Mouse (Mus musculus) right cerebral cortex, postnatal 14 days (tissue): ENCODE measurements around the gene Ntrk3.

ENCODE experiments used
- DNase-seq: peaks from one replicate; pipeline ENCODE4 v3.0.0; 2022

Gene Ntrk3

GRCm38 (mm10) chr7:78737614-78738210 is at the start of gene Ntrk3:
Gene Ntrk3 (minus strand): TSS chr7:78738012.
- DNase-seq: no peak

GRCm38 (mm10) chr7:78785906-78786305 is 48.1 kb upstream of the Ntrk3 start:
- DNase-seq: no peak

DNA sequence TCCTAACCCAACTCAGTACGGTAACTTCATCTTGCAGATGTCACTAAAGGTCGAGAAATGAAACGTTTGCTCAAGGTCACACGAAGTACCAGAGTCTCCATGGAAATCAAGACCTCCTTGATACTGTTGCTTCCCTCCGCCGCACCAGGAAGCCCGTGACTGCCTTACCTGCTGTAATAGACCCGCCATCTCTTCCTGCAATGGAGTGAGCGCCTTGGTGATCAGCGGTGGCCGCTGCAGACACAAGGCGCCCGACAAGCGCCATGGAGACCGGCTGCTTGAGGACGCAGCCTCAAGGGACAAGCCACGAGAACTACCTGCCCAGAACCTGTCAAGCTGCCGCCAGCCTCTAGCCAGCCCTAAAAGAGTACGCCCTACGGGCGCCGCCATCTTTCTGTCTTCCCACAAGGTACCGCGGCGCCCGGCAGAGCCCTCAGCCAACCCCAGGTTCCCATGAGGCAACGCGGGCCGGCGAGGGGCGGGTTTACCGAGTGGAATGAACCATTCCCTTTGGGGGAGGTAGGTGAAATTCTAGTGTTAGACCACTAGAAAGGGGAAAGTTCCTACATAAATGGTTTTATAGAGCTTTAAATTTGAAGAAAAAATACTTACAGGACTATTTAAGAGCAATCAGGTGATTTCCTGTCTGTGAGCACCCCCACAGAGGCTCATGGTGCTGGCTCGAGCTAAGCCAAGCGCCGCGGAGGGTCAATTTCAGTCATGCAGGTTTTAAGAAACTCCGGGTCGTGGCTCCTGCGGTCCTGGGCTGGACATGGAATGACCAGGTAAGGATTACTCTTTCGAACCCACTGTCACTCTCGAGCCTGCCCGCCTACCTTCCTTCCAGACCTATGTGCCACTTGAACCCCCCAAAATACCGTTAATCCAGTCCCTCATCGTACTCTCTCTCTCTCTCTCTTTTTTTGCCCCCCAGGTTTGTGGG is 45.1 kb upstream of the Ntrk3 start, which contains the start of the genes Mrps11 and Mrpl46:
Gene Mrps11 (plus strand): TSS at position 481 of the 943 bp plus-strand sequence.
Gene Mrpl46 (minus strand): TSS at position 893 of the 943 bp plus-strand sequence.
- peak; percentile 90 for DNase-seq

GRCm38 (mm10) chr7:78778741-78779140 is 40.9 kb upstream of the Ntrk3 start:
- DNase-seq: no peak

DNA sequence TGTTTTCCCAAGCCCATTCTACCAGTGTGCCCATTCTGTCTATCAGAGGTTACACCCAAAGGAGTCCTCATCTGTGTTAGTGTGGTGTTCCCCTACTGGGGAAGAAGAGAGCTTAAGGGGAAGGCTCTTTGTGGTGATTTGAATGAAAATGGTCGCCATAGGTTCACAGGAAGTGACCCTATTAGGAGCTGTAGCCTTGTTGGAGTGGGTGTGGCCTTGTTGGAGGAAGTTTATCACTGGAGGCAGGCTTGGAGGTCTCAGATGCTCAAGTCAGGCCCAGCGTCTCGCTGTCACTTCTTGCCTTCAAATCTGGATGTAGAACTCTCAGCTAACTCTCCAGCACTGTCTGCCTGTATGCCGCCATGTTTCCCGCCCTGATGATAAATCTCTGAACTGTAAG is 33.1 kb upstream of the Ntrk3 start:
- no peak for DNase-seq

- no peak for DNase-seq
Observed at GRCm38 (mm10) chr7:78769075-78769652, 31.4 kb upstream of the Ntrk3 start.

GRCm38 (mm10) chr7:78767929-78768531 is 30.2 kb upstream of the Ntrk3 start:
- DNase-seq: no peak

DNA sequence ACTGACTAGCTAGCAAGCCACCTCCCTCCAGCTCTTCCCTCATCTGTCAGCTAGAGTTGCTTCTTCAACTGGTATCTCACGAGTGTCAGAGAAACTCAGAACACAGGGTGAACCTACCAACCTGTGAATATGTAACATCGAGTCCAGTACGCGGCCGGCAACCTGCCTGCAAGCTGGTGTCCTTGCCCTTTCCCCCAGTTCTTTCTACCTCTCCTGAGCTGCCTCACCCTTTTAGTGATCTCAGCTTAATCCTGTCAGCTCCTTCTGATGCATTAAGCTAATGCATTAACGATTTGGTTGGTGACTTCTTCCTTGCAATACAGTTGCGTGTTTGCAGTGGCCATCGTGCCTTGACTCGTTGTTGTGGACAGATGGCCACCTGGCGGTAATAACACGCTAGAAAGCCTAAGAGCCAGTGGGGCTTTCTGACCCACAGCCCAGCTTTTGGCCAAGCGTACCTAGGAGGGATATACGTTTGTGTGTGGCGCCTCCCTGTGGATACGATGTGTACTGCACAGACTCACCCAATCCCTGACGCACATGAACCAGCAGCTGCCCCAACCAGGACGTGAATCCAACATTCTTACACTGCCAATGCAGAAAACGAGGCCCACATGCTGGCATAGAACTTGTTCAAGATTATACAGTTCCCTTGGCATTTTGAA is 28.3 kb upstream of the Ntrk3 start:
- DNase-seq: peak; percentile 90

DNA sequence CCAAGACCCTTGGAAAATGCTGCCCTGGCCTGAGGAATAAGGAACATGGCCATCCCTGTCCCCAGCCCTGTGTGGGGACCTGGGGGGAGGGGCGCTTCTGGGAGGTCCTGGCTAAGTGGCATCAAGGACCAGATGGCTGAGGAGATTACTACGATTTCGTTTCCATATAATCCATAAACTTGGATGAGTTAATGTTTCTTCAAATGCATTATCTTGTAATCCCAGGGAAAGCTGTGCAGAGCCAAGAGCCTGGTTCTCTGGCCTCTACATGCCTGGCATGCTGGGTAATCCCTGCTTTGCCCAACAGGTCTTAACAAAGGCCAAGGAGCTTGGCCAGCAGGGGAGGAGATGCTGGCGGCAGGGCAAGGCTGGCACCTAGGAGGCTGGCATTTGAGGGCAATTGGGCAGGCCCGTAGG is 27.4 kb upstream of the Ntrk3 start:
- DNase-seq: no peak

GRCm38 (mm10) chr7:78763801-78764200 is 26.0 kb upstream of the Ntrk3 start:
- no peak for DNase-seq

DNA sequence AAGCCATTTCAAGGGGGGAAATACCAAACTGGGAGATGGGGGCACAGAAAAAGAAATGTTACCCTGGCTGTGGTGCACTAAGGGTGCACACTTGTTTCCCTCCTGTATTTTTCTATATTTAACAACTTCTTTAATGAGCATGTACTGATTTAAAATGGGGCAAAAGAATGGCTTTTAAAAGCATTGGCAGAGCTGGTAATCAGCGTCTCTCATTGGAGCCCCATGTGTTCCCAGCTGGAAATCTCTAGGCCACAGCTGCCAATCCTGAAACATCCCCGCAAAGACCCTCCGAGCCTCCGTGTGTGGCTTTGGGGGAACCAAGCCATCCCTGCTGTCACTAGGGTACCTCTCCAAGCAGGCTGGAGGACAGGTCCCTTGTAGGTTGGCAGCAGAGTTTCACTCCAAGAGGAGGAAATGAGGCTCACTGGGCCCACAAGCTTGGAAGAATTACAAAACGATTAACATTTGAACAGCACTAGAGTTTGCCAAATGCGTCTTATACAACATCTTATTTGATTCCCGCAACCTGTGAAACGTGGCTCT is 16.7 kb upstream of the Ntrk3 start:
- DNase-seq: no peak

DNA sequence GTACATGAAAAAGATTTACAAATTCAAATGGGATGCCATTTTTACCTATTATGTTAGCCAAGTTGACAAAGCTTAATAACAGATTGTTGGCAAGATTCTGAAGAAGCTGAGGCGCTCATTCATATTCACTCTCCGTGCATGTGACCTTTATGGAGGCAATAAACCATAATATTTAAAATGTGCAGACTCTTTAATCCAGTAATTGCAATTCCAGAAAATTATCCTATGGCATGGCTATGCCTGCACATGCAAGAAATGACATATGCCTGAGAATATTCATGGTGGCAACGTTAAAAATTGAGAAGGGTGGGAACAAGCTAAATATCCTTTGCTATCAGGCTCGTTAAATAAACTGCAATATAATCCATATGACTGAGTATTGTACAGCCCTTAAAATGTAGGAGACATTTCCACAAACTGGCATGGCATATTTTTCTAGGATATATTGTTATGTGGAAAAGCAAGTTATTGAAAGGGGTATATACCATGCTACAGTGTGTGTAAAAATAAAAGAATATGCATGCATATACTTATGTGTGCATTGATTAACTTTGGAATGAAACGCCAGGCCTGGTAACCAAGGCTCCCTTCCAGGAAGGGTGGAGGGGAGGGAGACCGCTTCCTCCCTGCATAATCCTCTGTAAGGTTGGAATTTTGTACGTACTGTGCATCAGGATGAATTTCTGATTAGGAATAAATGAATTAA is 16.1 kb upstream of the Ntrk3 start:
- no peak for DNase-seq

- DNase-seq: no peak
Observed at GRCm38 (mm10) chr7:78752961-78753360, 15.1 kb upstream of the Ntrk3 start.

DNA sequence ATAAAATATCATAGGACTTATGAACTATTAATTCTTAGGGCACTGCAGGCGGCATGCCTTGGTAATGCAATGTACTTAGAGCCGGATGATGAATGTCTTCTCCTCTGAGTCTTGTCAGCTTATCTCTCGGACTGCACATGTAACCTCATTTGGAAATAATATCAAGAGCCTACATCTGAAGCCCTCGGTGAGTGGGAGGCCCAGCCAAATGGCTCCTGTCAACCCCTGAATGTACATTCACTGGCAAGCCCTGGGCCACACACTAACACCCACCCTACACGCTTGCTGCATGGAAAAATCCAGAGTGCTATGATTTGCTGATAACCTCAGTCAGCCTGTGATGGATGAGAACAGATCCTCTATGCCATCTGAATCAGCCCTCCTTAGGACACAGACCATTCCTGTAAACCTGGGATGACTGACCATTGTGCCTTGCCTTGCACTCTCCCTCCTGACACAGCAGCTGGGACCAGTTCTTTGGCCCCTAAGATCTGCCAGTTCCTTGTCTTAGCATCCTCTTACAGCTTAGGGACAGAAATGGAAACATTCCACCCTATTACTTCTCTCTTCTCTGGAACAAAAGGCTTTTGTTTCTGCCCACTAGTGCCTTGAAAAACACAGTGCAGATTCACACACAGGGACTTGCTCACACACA is 6.0 kb upstream of the Ntrk3 start:
- DNase-seq: no peak

DNA sequence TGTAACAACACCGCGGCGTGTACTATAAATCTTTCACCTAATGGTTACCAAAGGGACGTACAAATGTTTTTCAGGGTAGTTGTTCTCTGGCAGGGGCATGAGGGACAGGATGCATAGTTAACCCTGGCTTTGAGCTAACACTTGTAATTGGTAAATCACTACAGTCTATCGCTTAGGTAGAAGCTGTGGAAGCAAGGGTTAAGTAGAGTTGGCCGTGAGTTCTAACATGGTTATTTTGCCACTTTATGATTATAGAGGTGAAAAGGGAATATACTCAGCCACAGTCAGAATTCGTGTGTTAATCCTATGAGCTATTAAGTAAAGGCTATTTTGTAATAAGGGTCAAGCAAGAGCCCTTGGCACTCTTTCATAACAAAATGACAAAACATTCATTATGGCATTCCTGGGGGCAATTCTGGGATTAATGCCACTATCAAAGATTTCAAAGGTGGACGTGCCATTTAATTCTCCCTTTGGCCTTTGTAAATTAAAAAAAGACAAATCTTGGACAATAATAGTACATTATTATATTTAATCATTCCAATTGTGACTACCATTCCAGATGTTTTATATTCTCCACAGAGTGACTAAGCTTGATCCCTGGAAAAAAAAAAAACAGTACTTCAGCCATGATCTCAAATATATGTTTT is 1.7 kb upstream of the Ntrk3 start:
- DNase-seq: no peak

DNA sequence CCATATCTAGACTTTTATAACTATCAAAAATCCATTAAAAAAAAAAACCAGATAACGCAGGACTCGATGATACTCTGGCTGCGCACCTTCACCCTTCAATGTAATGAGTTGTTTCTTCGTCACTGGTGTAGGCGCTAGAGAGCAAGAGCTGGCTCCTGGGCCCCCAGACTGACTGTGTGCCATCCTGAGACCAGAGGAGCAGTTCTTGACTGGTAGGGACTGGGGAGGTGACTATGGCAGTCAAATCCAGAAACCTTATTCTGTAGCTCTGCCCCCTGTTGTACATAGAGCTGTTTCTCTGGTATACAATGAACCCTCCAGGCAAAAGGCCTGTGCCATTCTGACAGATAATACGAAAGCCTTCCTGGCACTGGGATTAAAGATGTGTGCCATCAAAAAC is 616 bp downstream of the Ntrk3 start:
- DNase-seq: no peak

- DNase-seq: no peak
Observed at GRCm38 (mm10) chr7:78731391-78731790, 6.4 kb downstream of the Ntrk3 start.

GRCm38 (mm10) chr7:78724591-78724990 is 13.2 kb downstream of the Ntrk3 start:
- DNase-seq: no peak

- DNase-seq: no peak
Observed at GRCm38 (mm10) chr7:78722051-78722450, 15.8 kb downstream of the Ntrk3 start.

GRCm38 (mm10) chr7:78720989-78721816 is 16.6 kb downstream of the Ntrk3 start:
- DNase-seq: no peak
